Mouse (Mus musculus) brain, embryonic 14.5 days (tissue): ENCODE results near the gene Bdh1.

Experiments
- CTCF ChIP-seq: fragments of 200-500 bp; IDR thresholded peaks from 2 replicates; pipeline ENCODE4 v1.5.1; 2012; ENCODE audit warnings: inconsistent platforms, mild to moderate bottlenecking, moderate library complexity, borderline replicate concordance; ENCODE audit not compliant: insufficient read depth, insufficient read length; ENCODE audit errors: extremely low read depth
- POLR2A ChIP-seq: fragments of 200-500 bp; IDR thresholded peaks from 2 replicates; pipeline ENCODE4 v1.6.1; 2012; ENCODE audit warnings: mild to moderate bottlenecking, inconsistent platforms, borderline replicate concordance; ENCODE audit not compliant: poor library complexity, insufficient read depth, insufficient read length, severe bottlenecking; ENCODE audit errors: extremely low read depth

GRCm38 (mm10) chr16:31454013-31454412 is 31.9 kb downstream of the Bdh1 start:
- no peak for TF ChIP-seq POLR2A
- no peak for TF ChIP-seq CTCF
